Mouse (Mus musculus) heart, postnatal 10 days (tissue): ENCODE measurements around the gene Dennd4a. TPM values are rescaled to one million over a fixed set of nuclear protein-coding genes. Genes with fewer than 3 reads are reported as not detected.
"Not testable (repeated sequence)": the region's sequence is repeated elsewhere in the genome, so short reads cannot be mapped to it uniquely, and the experiment has no call there.

ENCODE experiments used
- DNase-seq, 2 experiments: peaks; one replicate each; pipeline ENCODE4 v3.0.0; 2021
- intact Hi-C: fragments of 180-260 bp; cut with DNase I; formaldehyde crosslinking; loops from one replicate; pipeline ENCODE4 v1.15.1; 2025
- total RNA-seq, 2 experiments: library from RNA; stranded (reverse); gene quantifications; 2 replicates each; pipeline ENCODE4 v1.2.3; 2021

Dennd4a gene
- total RNA-seq, 2 experiments from 2014 or later: 11.8 to 12.0 TPM

GRCm38 (mm10) chr9:64809851-64810250 lies 1.3 kb upstream of the Dennd4a start:
- intact Hi-C loops: loop anchor here (2.0 to 5.0 kb wide), 3 partner anchors 23 to 73 kb away; partner anchors contain the start of gene Rab11a
- DNase-seq: no peak

DNA sequence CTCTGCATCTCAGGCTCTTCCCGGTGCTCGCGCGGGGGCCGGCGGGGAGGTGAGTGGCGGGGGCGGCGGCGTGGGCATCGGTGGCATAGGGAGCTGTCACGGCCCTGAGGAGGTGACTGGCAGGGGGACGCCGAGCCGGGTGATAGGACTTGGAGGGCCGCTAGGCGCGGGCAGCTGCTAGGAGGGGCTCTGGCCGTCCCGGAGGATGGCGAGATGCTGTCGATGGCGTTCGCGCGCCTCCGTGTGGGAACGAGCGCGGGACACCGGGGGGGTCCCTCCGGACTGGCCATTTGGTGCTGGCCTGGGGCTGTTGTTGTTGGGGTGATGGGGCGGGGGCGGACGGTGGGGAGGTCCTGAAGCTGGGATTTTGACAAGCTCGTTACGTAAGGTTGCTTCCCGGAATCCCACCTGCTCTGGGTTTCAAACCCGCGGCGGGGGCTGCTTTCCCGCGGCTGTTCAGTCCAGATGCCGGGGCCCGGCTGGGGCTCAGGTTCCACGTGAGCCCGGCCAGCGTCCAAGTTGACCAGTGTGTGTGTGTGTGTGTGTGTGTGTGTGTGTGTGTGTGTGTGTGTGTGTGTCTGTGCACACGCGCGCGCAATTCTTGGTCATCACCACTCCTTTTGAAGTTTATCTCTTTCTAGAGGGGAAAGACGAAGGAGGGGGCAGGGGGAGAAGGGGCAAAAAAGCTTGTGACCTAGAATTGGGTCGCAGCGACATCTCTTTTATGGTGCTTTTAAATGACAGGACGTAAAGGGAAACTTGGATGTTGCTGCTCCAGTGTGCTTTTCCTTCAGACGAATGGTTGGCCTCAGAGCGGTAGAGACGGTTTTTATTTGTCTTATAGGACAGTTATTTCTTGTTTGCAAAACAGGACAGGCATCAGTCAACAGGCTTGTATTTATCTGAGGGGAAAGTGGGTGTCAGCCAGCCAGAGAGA lies 666 bp downstream of the Dennd4a start:
- DNase-seq: peak; percentile 52 to 71
- intact Hi-C loops: loop anchor here (2.0 to 5.0 kb wide), 3 partner anchors 25 to 75 kb away; partner anchors contain the start of gene Rab11a

DNA sequence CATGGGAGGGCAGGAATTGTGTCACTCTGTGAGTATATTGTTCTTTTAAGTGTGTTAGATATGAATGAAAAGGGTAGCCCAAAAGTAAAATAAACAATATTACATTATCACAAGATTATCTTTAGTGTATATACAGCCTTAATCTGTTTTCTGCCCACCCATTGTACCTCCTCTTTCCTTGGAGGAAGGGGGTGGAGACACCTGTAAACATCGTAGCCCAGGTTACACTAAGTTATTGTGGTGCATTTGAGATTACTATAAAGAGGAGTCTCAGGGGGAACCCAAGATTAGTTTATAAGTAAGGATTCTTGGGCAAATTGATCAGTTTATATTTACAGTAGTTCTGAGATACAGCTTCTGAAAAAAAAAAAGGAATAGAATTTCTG lies 1.3 kb downstream of the Dennd4a start:
- DNase-seq: no peak
- intact Hi-C loops: loop anchor here (5.0 kb wide), 1 partner anchor 35 kb away; no protein-coding TSS in a partner anchor

DNA sequence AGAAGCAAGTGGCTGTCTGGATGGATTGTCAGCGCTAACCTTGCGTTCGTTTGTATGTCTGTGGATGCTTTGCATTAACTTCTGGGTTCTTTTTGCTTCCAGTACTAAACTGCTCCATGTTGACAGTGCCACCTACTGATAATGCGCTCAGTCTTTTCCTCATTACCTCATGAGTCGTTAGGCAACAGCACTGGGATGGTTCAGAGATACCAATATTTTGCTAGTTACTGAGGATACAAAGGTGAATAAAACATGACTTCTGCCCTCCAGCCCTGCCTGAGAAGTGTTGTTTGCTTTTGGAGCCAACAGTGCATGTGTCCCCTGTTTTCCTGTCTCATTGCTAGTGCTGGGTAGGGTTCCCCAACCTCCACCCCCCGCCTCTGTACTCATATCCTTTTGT lies 3.1 kb downstream of the Dennd4a start:
- DNase-seq: no peak
- intact Hi-C loops: loop anchor here (5.0 kb wide), 1 partner anchor 37 kb away; no protein-coding TSS in a partner anchor

DNA sequence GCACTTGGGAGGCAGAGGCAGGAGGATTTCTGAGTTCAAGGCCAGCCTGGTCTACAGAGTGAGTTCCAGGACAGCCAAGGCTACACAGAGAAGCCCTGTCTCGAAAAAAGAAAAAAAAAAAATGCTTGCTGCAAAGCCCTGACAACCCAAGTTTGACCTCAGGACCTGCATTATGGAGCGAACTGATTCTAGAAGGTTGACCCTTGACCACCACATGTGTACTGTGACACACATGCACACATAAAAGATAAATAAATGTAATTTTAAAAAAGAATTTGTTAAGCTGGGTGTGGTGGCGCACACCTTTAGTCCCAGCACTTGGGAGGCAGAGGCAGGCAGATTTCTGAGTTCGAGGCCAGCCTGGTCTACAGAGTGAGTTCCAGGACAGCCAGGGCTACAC lies 8.5 kb downstream of the Dennd4a start:
- DNase-seq, intact Hi-C loops: not testable (repeated sequence)

DNA sequence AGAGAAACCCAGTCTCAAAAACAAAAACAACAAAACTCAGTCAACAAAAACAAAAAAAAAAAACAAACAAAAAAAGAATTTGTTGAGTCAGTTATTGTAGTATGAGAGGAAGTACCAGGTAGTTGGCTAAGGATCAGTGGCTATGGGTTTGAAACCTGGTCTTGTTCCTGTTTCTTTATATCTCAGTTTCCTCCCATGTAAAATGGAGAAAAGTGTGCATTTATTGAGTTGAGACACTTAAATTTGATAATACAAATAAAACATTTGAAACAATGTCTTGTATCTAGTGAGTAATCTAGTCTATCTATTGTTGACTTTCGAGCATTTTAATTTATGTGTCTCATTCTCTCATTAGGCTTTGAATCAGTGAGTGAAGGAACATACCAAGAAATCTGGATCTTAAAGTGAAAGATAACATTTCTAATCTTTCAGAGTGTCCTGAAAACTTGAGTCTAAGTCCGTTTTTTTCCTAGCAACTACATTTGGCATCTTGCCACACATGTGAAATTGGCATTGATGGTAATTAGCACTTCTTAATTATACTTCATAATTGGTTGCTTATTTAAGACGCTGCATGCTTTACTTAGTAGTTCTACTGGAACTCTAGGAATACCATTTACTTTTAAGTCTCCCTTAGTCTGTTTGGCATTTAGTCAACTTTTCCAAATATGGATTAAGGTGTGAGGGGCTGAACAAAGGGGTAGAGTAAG lies 9.1 kb downstream of the Dennd4a start:
- DNase-seq: no peak
- intact Hi-C loops: no loop called here

DNA sequence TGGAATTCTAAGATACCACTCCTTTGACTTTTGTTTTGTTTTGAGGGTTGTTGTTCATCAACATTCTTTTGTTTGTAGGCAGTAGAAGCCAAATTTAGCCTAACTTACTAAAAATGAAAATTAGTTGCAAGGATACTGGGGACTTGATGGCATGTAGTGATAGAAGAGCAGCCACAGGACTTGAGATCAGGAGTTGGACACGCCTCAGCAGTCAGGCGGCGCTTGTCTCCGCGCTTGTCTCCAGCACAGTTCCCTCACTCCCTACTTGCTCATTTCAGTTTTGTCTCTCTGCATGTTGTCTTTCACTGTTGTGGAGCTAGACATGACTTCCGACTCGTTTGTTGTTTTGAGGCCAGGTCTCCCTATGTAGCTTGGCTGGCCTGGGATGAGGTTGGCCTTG lies 11.1 kb downstream of the Dennd4a start:
- no peak for DNase-seq
- intact Hi-C loops: no loop called here

GRCm38 (mm10) chr9:64824389-64825008 lies 13.4 kb downstream of the Dennd4a start:
- intact Hi-C loops: no loop called here
- no peak for DNase-seq

DNA sequence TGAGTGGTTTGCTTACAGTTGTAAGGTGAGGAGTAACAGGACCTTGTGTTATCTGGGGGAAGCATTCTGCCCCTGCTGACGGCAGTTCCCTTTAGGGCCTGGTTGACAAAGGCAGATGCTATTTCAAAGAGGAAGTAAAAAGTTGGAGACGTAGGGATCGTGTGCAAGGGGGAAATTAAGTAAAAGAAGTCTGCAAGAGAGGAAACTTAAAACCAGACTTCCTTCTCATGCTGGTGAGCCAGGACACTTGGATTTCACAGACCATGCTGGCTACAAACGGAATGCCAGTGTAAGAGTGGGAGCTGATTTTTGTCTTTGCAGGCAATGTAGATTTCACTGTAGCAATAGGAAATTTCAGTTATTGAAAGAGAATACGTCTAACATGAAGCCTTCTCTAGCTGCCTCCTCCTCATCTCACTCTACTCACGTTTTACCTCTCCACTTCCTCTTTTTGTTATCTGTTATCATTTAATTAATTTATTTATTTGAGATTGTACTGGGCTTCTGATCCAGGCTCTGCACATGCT lies 19.0 kb downstream of the Dennd4a start:
- intact Hi-C loops: no loop called here
- peak in 1 of 2 experiments; percentile 6 for DNase-seq

DNA sequence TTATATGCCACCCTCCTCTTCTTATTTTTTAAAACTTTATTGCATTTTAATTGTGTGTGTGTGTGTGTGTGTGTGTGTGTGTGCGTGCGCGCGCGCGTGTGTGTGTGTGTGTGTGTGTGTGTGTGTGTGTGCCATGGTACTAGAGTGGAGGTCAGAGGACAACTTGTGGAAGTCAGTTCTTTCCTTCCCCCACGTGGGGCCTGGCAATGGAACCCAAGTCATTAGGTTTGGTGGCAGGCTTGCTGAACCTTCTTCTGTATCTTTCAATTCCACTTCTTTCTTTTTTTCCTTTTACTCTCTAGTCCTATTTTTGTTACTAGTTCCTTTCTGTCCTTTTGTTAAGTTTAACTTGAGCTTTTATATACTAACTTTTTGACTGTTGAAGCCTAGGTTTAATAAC lies 19.5 kb downstream of the Dennd4a start:
- DNase-seq: no peak
- intact Hi-C loops: no loop called here

DNA sequence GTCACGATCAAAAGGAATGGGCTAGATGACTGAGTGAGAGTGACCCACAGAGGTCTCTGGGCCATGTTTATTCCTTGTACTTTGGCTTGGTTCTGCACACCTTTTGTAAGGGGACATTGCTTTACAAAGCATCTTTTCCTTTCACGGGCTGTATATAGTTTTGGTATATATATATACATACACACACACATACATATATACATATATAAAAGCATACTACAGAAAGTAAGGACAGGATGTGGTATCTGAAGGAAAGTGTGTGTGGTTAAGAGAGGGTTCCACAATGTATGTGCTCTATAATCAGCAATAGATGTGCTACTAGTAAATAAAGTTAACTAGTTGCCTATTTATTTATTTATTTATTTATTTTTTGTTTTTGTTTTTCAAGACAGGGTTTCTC lies 20.6 kb downstream of the Dennd4a start:
- DNase-seq: no peak
- intact Hi-C loops: no loop called here

- no peak for DNase-seq
- intact Hi-C loops: no loop called here
These were observed 23.3 kb downstream of the Dennd4a start for GRCm38 (mm10) chr9:64834418-64834817.

- intact Hi-C loops: no loop called here
- no peak for DNase-seq
These were observed 34.2 kb downstream of the Dennd4a start for GRCm38 (mm10) chr9:64845355-64845754.

- no peak for DNase-seq
- intact Hi-C loops: no loop called here
These were observed 38.4 kb downstream of the Dennd4a start for GRCm38 (mm10) chr9:64849548-64849947.

- intact Hi-C loops: loop anchor here (5.0 kb wide), 1 partner anchor 83 kb away; no protein-coding TSS in a partner anchor
- no peak for DNase-seq
These were observed 48.9 kb downstream of the Dennd4a start for GRCm38 (mm10) chr9:64860083-64860482.

DNA sequence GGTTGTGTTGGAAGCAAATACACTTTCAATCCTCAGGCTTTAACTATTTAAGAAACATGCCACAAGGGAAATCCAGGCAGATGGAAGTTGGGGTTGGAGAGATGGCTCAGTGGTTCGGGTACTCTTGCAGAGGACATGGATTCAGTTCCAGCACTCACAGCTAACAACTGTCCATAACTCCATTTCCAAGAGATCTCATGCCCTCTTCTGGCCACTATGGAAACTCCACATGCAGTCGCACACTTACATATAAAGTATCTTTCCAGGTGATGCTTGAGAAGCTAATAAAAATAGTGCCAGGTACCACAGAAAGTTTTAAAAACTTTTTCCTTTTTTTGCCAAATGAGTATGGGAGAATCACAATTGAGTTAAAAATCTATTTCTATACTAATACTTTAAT lies 51.5 kb downstream of the Dennd4a start:
- intact Hi-C loops: loop anchor here (5.0 kb wide), 1 partner anchor 85 kb away; no protein-coding TSS in a partner anchor

DNA sequence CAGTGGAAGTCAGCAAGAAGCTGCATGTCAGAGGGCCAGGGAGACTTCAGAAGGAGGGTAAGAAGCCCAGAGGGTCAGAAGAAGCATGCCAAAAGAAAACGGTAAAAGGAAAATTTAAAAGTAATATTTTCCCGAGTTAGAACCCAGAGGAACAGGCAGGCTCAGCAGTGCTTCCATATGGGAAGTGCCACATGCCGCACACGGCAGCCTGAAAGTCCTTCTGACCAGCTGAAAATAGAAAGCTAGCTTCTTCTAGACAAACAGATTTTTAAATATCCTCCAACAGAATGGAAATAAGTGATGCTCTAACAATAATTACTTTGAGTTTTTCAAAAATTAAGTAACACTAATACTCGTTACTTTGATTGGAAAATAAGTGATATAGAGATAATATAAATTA lies 74.9 kb downstream of the Dennd4a start:
- intact Hi-C loops: no loop called here
- DNase-seq: no peak

More for the DNA sequence above, 51.5 kb downstream of the Dennd4a start:
- DNase-seq: peak in 1 of 2 experiments; percentile 5

DNA sequence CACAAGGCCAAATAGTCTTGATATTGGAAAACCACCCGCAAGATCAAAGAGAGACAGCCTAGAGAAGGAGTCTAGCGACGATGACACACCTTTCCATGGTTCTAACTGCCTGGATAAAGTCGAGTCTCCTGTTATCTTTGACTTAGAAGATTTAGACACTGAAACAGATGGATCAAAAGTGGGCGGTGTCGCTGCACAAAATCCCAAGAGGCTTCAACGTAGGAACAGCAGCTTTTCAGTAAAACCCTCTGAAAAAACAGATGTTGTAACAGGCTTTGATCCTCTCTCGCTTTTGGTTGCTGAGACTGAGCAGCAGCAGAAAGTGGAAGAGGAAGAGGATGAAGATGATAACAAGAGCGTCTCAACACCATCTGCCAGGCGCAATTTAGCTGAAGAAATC lies 85.5 kb downstream of the Dennd4a start:
- DNase-seq: no peak
- intact Hi-C loops: no loop called here

- DNase-seq: no peak
- intact Hi-C loops: loop anchor here (2.0 kb wide), 1 partner anchor 124 kb away; no protein-coding TSS in a partner anchor
These were observed 91.7 kb downstream of the Dennd4a start for GRCm38 (mm10) chr9:64902866-64903265.

GRCm38 (mm10) chr9:64903386-64903785 lies 92.2 kb downstream of the Dennd4a start:
- intact Hi-C loops: loop anchor here (2.0 kb wide), 1 partner anchor 125 kb away; no protein-coding TSS in a partner anchor

More at GRCm38 (mm10) chr9:64903386-64903785, 92.2 kb downstream of the Dennd4a start:
- peak; percentile 75 to 83 for DNase-seq
